Mouse (Mus musculus): ENCODE measurements around the gene Lgals1. TPM values are rescaled to one million over a fixed set of nuclear protein-coding genes. Genes with fewer than 3 reads are reported as not detected.

The Lgals1 gene
- total and polyA plus RNA-seq, 2 experiments from 2014 or later: 43.6 to 63.2 TPM

GRCm38 (mm10) chr15:78908982-78909381 lies 17.5 kb upstream of the Lgals1 start:
- no peak for TF ChIP-seq CTCF (IDR thresholded peaks at IDR 0.05; ENCODE audit: low read depth)
- no peaks in the 10 kb centered on the region; the same call in 1 of the 2 replicates for H3K36me3 ChIP-seq (ENCODE audit: insufficient read depth)
- no peak overlapping the region for H3K27ac ChIP-seq (ENCODE audit: low read depth, low read length)
- no peaks in the 10 kb centered on the region for H3K27me3 ChIP-seq (ENCODE audit: insufficient read depth, low read length)
- peaks cover 5% of the 10 kb centered on the region; the same call in 1 of the 2 replicates for H3K4me1 ChIP-seq (ENCODE audit: insufficient read depth)
- H3K9me3 ChIP-seq (ENCODE audit: low read length): no peaks in the 10 kb centered on the region
- ATAC-seq (no peak), DNase-seq (no peak)
- H3K4me2 ChIP-seq (ENCODE audit: low read depth): no peak overlapping the region
- WGBS: 89% methylated on average over 8 of the region's 8 CpGs
- H3K9ac ChIP-seq: no peak overlapping the region
- H3K4me3 ChIP-seq (ENCODE audit: low read depth, low read length): no peak overlapping the region

GRCm38 (mm10) chr15:78912040-78912439 lies 14.5 kb upstream of the Lgals1 start:
- TF ChIP-seq CTCF (IDR thresholded peaks at IDR 0.05; ENCODE audit: low read depth): peak; percentile 61
- no peak overlapping the region for H3K4me3 ChIP-seq (ENCODE audit: low read depth, low read length)
- DNase-seq (peak; percentile 30), ATAC-seq (no peak)
- H3K9me3 ChIP-seq (ENCODE audit: low read length): no peaks in the 10 kb centered on the region
- H3K36me3 ChIP-seq (ENCODE audit: insufficient read depth): no peaks in the 10 kb centered on the region; the same call in 1 of the 2 replicates
- peaks cover 25% of the 10 kb centered on the region for H3K4me1 ChIP-seq (ENCODE audit: insufficient read depth)
- H3K27ac ChIP-seq (ENCODE audit: low read depth, low read length): no peak overlapping the region
- WGBS: 29% methylated on average over 9 of the region's 9 CpGs
- no peak overlapping the region for H3K9ac ChIP-seq
- no peak overlapping the region for H3K4me2 ChIP-seq (ENCODE audit: low read depth)
- no peaks in the 10 kb centered on the region for H3K27me3 ChIP-seq (ENCODE audit: insufficient read depth, low read length)

- H3K27ac ChIP-seq (ENCODE audit: low read depth, low read length): peak within 1 kb of the TSS; percentile 98
- ATAC-seq: peak; percentile 96
These were observed 12.9 kb upstream of the Lgals1 start, which contains the start of gene Pdxp for GRCm38 (mm10) chr15:78913632-78914090. Gene Pdxp (plus strand): TSS chr15:78913919.

GRCm38 (mm10) chr15:78914091-78914822 lies 12.3 kb upstream of the Lgals1 start:
- H3K27ac ChIP-seq (ENCODE audit: low read depth, low read length): peak overlapping the region; percentile 98
- ATAC-seq: peak; percentile 77
- TF ChIP-seq CTCF (IDR thresholded peaks at IDR 0.05; ENCODE audit: low read depth): no peak
- no peaks in the 10 kb centered on the region for H3K27me3 ChIP-seq (ENCODE audit: insufficient read depth, low read length)
- H3K36me3 ChIP-seq (ENCODE audit: insufficient read depth): peaks cover 10% of the 10 kb centered on the region; the same call in 1 of the 2 replicates
- H3K4me1 ChIP-seq (ENCODE audit: insufficient read depth): peaks cover 25% of the 10 kb centered on the region
- no peaks in the 10 kb centered on the region for H3K9me3 ChIP-seq (ENCODE audit: low read length)
- peak overlapping the region; percentile 83 for H3K9ac ChIP-seq
- WGBS: under 1% methylated on average over 80 of the region's 87 CpGs
- peak overlapping the region; percentile 84 for H3K4me2 ChIP-seq (ENCODE audit: low read depth)
- H3K4me3 ChIP-seq (ENCODE audit: low read depth, low read length): peak overlapping the region; percentile 72
- DNase-seq: peak; percentile 85

More at GRCm38 (mm10) chr15:78913632-78914090, 12.9 kb upstream of the Lgals1 start, which contains the start of gene Pdxp:
- DNase-seq: peak; percentile 99
- Histone ChIP-seq H3K27me3 (ENCODE audit: insufficient read depth, low read length) (no peaks in the 10 kb centered on the region), H3K4me3 (ENCODE audit: low read depth, low read length) (peak within 1 kb of the TSS; percentile 72), H3K4me1 (ENCODE audit: insufficient read depth) (peaks cover 25% of the 10 kb centered on the region), H3K9me3 (ENCODE audit: low read length) (no peaks in the 10 kb centered on the region), H3K9ac (peak within 1 kb of the TSS; percentile 83), H3K36me3 (ENCODE audit: insufficient read depth) (0 out of 2 replicates have a peak, but pooled peaks cover 6% of the 10 kb centered on the region), H3K4me2 (ENCODE audit: low read depth) (peak within 1 kb of the TSS; percentile 84)
- WGBS: under 1% methylated on average over 34 of the region's 51 CpGs
- no peak for TF ChIP-seq CTCF (IDR thresholded peaks at IDR 0.05; ENCODE audit: low read depth)

- Histone ChIP-seq H3K9me3 (ENCODE audit: low read length) (no peaks in the 10 kb centered on the region), H3K9ac (peak overlapping the region; percentile 83), H3K27ac (ENCODE audit: low read depth, low read length) (peak overlapping the region; percentile 98), H3K4me3 (ENCODE audit: low read depth, low read length) (peak overlapping the region; percentile 72), H3K36me3 (ENCODE audit: insufficient read depth) (peaks cover 17% of the 10 kb centered on the region), H3K4me1 (ENCODE audit: insufficient read depth) (peaks cover 25% of the 10 kb centered on the region), H3K4me2 (ENCODE audit: low read depth) (peak overlapping the region; percentile 84), H3K27me3 (ENCODE audit: insufficient read depth, low read length) (no peaks in the 10 kb centered on the region)
- ATAC-seq (no peak), DNase-seq (peak; percentile 17)
- TF ChIP-seq CTCF (IDR thresholded peaks at IDR 0.05; ENCODE audit: low read depth): no peak
- 43% methylated on average over 8 of the region's 8 CpGs for WGBS
These were observed 11.5 kb upstream of the Lgals1 start for GRCm38 (mm10) chr15:78914823-78915659.

- ATAC-seq: peak; percentile 38
- 10% methylated on average over 8 of the region's 8 CpGs for WGBS
- TF ChIP-seq CTCF (IDR thresholded peaks at IDR 0.05; ENCODE audit: low read depth): peak; percentile 95
These were observed 10.9 kb upstream of the Lgals1 start for GRCm38 (mm10) chr15:78915660-78916017.

More at GRCm38 (mm10) chr15:78915660-78916017, 10.9 kb upstream of the Lgals1 start:
- peak; percentile 88 for DNase-seq
- Histone ChIP-seq H3K4me3 (ENCODE audit: low read depth, low read length) (peak overlapping the region; percentile 72), H3K27ac (ENCODE audit: low read depth, low read length) (peak overlapping the region; percentile 45; the same call in 1 of the 2 replicates), H3K36me3 (ENCODE audit: insufficient read depth) (peaks cover 19% of the 10 kb centered on the region), H3K4me2 (ENCODE audit: low read depth) (peak overlapping the region; percentile 84), H3K4me1 (ENCODE audit: insufficient read depth) (peaks cover 25% of the 10 kb centered on the region), H3K9me3 (ENCODE audit: low read length) (no peaks in the 10 kb centered on the region), H3K9ac (peak overlapping the region; percentile 83), H3K27me3 (ENCODE audit: insufficient read depth, low read length) (no peaks in the 10 kb centered on the region)

Data from forebrain, postnatal 0 days (tissue).